Mouse (Mus musculus) limb, embryonic 10.5 days (tissue): ENCODE results near the gene Sppl2c. TPM values are rescaled to one million over a fixed set of nuclear protein-coding genes. Genes with fewer than 3 reads are reported as not detected.
"Not testable (repeated sequence)": the region's sequence is repeated elsewhere in the genome, so short reads cannot be mapped to it uniquely, and the experiment has no call there.

Source experiments
- DNase-seq: peaks from one replicate; pipeline ENCODE4 v3.0.0-alpha.2; 2017; ENCODE audit warnings: low spot score
- H3K27ac ChIP-seq: fragments of 300-500 bp; sonication (generic); 2 replicates; pipeline ENCODE4 v1.5.1; 2016; ENCODE audit warnings: mild to moderate bottlenecking
- H3K27me3 ChIP-seq: fragments of 300-500 bp; sonication (generic); 2 replicates; pipeline ENCODE4 v1.6.1; 2016; ENCODE audit warnings: low read depth, mild to moderate bottlenecking; ENCODE audit not compliant: poor library complexity, severe bottlenecking
- H3K36me3 ChIP-seq: fragments of 300-500 bp; sonication (generic); 2 replicates; pipeline ENCODE4 v1.6.1; 2016; ENCODE audit warnings: mild to moderate bottlenecking, moderate library complexity
- H3K4me1 ChIP-seq: fragments of 300-500 bp; sonication (generic); 2 replicates; pipeline ENCODE4 v1.6.1; 2016
- H3K4me3 ChIP-seq: fragments of 300-500 bp; sonication (generic); 2 replicates; pipeline ENCODE4 v1.5.1; 2016; ENCODE audit warnings: mild to moderate bottlenecking, moderate library complexity
- H3K9me3 ChIP-seq: fragments of 300-500 bp; sonication (generic); replicated peaks from 2 replicates; pipeline ENCODE4 v1.6.1; 2016; ENCODE audit warnings: mild to moderate bottlenecking
- WGBS: fragments of 180-500 bp; shearing (Covaris S2); methylation state at CpG from one replicate; pipeline ENCODE4 v1.1.7; 2016; 5-methylcytosine and 5-hydroxymethylcytosine counted together
- polyA plus RNA-seq: library from polyadenylated mRNA; unstranded; fragments of >200 nt; fragmentation: Nextera tagmentation; extraction: Ambion mirVana; gene quantifications from 2 replicates; pipeline ENCODE4 v1.2.1, GENCODE M21; 2016

The Sppl2c gene
- polyA plus RNA-seq, 1 experiment from 2014 or later, result not detected

DNA sequence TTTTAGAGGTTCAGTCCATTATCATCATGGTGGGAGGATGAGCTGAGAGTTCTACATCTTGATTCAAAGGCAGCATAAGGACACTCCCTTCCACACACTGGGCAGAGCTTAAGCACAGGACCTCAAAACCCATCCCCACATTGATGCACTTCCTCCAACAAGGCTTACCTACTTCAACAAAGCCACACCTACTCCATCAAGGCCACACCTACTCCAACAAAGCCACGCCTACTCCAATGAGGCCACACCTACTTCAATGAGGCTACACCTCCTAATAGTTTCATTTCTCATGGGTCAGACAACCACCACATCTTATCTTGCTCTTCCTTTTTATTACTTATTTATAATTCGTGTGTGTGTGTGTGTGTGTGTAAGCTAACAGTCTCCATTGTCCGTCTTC is 22.9 kb downstream of the Sppl2c start:
- no peaks in the 10 kb centered on the region for H3K9me3 ChIP-seq
- H3K27me3 ChIP-seq, result no peaks in the 10 kb centered on the region
- no peaks in the 10 kb centered on the region for H3K36me3 ChIP-seq
- H3K27ac ChIP-seq, result no peak overlapping the region
- WGBS, result 82% methylated on average over 3 of the region's 3 CpGs
- no peaks in the 10 kb centered on the region for H3K4me1 ChIP-seq
- no peak for DNase-seq
- H3K4me3 ChIP-seq, result no peak overlapping the region

GRCm38 (mm10) chr11:104211251-104211650 is 25.1 kb downstream of the Sppl2c start:
- WGBS, result 90% methylated on average over 6 of the region's 6 CpGs
- no peak for DNase-seq
- no peak overlapping the region for H3K27ac ChIP-seq
- no peak overlapping the region for H3K4me3 ChIP-seq
- H3K9me3 ChIP-seq, result no peaks in the 10 kb centered on the region
- H3K27me3 ChIP-seq, result no peaks in the 10 kb centered on the region
- H3K4me1 ChIP-seq, result no peaks in the 10 kb centered on the region
- no peaks in the 10 kb centered on the region for H3K36me3 ChIP-seq

GRCm38 (mm10) chr11:104214128-104214527 is 28.0 kb downstream of the Sppl2c start:
- H3K27ac ChIP-seq, H3K4me1 ChIP-seq, DNase-seq, H3K36me3 ChIP-seq, H3K9me3 ChIP-seq, H3K4me3 ChIP-seq, H3K27me3 ChIP-seq: not testable (repeated sequence)
- 93% methylated on average over 5 of the region's 5 CpGs for WGBS

DNA sequence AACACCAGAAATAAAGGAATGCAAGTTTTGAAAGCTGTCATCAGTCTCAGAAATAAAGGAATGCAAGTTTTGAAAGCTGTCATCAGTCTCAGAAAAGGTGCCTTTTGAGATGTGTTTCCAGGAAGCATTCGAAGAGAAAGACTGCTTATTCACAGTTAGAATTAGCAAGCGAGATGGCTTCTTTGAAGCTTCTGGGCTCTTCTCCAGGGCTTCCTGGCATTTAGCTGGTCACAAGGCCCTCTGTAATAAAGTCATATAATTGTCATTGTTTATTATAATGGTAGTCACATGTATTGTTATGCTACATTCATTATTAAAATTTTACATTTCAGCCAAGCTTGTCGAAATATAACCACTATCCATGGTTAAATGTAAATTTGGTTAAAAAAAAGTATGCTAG is 31.9 kb downstream of the Sppl2c start:
- Histone ChIP-seq H3K36me3 (no peaks in the 10 kb centered on the region), H3K27ac (no peak overlapping the region), H3K4me1 (no peaks in the 10 kb centered on the region), H3K4me3 (no peak overlapping the region), H3K9me3 (no peaks in the 10 kb centered on the region), H3K27me3 (no peaks in the 10 kb centered on the region)
- DNase-seq, result no peak
- 86% methylated on average over 3 of the region's 3 CpGs for WGBS

- H3K4me1 ChIP-seq, result no peaks in the 10 kb centered on the region
- H3K27me3 ChIP-seq, result no peaks in the 10 kb centered on the region
- DNase-seq, result no peak
- no peaks in the 10 kb centered on the region for H3K36me3 ChIP-seq
- H3K9me3 ChIP-seq, result no peaks in the 10 kb centered on the region
- H3K27ac ChIP-seq, result no peak overlapping the region
- WGBS, result 88% methylated on average over 4 of the region's 4 CpGs
- H3K4me3 ChIP-seq, result no peak overlapping the region
These were observed 34.2 kb downstream of the Sppl2c start for GRCm38 (mm10) chr11:104220291-104220690.

- no peaks in the 10 kb centered on the region for H3K9me3 ChIP-seq
- WGBS, result 83% methylated on average over 5 of the region's 5 CpGs
- no peaks in the 10 kb centered on the region for H3K27me3 ChIP-seq
- no peaks in the 10 kb centered on the region for H3K36me3 ChIP-seq
- H3K27ac ChIP-seq, result no peak overlapping the region
- H3K4me3 ChIP-seq, result no peak overlapping the region
- no peak for DNase-seq
- no peaks in the 10 kb centered on the region for H3K4me1 ChIP-seq
These were observed 35.6 kb downstream of the Sppl2c start for GRCm38 (mm10) chr11:104221751-104222150.

GRCm38 (mm10) chr11:104223301-104223700 is 37.2 kb downstream of the Sppl2c start:
- H3K4me1 ChIP-seq, result no peaks in the 10 kb centered on the region
- no peak overlapping the region for H3K27ac ChIP-seq
- no peaks in the 10 kb centered on the region for H3K9me3 ChIP-seq
- no peak overlapping the region for H3K4me3 ChIP-seq
- peaks cover 4% of the 10 kb centered on the region; the same call in 1 of the 2 replicates for H3K27me3 ChIP-seq
- 83% methylated on average over 9 of the region's 9 CpGs for WGBS
- no peaks in the 10 kb centered on the region for H3K36me3 ChIP-seq
- no peak for DNase-seq

- 79% methylated on average over 4 of the region's 4 CpGs for WGBS
- Histone ChIP-seq H3K4me3 (no peak overlapping the region), H3K4me1 (peaks cover 38% of the 10 kb centered on the region), H3K36me3 (no peaks in the 10 kb centered on the region), H3K27me3 (peaks cover 57% of the 10 kb centered on the region), H3K27ac (no peak overlapping the region), H3K9me3 (no peaks in the 10 kb centered on the region)
- no peak for DNase-seq
These were observed 43.3 kb downstream of the Sppl2c start for GRCm38 (mm10) chr11:104229391-104229790.

DNA sequence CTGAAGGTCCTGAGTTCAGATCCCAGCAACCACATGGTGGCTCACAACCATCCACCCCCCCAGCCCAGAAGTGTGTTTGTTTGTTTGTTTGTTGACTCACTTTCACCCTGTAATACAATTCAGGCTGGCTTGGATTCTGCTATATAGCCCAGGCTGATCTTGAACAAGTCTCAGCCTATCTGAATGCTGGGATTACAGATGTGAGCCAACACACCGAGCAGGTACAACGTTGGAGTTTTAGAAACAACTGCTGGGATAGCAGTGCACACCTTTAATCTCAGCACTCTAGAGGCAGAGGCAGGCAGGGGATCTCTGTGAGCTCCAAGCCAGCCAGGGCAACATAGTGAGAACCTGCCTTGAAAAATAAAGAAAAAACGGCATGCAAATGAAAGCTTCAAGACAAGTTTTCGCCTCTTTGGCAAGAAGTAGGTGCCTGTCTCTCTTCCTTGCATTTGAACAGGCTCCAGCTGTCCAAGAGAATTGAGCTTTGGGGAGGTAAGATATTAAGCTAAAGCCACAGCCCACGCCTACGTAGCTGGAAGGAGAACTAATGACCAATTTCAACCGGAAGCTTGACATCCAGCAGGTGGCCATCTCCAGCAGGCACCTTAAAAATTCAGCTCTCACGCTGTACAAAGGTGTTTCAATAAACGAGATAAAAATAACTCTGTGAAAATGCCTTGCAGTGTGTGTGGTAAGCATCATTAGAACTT is 44.1 kb downstream of the Sppl2c start:
- Histone ChIP-seq H3K4me3 (peak overlapping the region; percentile 69), H3K36me3 (no peaks in the 10 kb centered on the region), H3K27me3 (peaks cover 65% of the 10 kb centered on the region), H3K4me1 (peaks cover 38% of the 10 kb centered on the region), H3K9me3 (no peaks in the 10 kb centered on the region), H3K27ac (peak overlapping the region; percentile 85; the same call in 1 of the 2 replicates)
- WGBS, result 15% methylated on average over 9 of the region's 9 CpGs
- DNase-seq, result peak; percentile 34

DNA sequence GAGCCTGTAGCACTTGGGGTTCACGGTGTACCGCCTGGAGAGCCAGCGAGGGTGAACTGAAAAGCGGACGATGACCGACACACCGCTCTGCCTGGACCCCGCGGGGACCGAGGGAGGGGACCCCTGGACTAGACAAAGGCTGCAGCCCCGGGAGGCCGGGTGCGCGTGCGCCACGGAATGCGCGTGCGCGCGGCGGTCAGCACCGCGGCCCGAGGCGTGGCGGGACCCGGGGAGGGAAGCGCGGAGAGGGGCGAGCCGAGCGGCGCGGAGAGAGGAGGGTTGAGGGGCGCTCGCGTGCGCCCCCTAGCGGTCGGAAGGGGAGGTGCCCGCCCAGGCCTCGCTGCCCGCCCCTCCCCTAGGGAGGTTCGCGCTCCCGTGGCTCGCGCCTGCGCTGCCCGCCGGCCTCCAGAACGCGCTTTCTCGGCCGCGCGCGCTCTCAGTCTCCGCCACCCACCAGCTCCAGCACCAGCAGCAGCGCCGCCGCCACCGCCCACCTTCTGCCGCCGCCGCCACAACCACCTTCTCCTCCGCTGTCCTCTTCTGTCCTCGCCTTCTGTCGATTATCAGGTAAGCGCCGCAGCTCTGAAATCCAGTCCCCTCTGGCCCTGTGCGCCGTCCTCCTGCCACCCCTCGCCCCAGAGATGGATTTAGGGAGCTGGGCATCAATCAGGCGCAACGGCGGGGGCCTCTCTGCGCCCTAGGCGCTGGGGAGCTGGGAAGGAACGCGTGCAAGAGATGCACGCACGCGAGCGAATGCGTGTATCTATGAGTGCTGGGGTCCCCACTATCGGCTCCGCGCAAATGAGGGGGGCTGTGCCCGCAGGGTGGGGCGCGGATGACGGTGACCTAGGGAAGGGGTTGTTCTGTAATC is 45.1 kb downstream of the Sppl2c start, which contains the start of gene Mapt:
Gene Mapt, plus strand, starts transcription at position 350 of the 871 bp plus-strand sequence.
- WGBS, result under 1% methylated on average over 91 of the region's 94 CpGs
- Histone ChIP-seq H3K9me3 (no peaks in the 10 kb centered on the region), H3K27me3 (peaks cover 76% of the 10 kb centered on the region), H3K4me1 (peaks cover 38% of the 10 kb centered on the region), H3K27ac (peak within 1 kb of the TSS; percentile 85), H3K4me3 (peak within 1 kb of the TSS; percentile 69), H3K36me3 (no peaks in the 10 kb centered on the region)
- DNase-seq, result peak; percentile 95

- under 1% methylated on average over 68 of the region's 72 CpGs for WGBS
These were observed 46.3 kb downstream of the Sppl2c start for GRCm38 (mm10) chr11:104232141-104233061.

DNA sequence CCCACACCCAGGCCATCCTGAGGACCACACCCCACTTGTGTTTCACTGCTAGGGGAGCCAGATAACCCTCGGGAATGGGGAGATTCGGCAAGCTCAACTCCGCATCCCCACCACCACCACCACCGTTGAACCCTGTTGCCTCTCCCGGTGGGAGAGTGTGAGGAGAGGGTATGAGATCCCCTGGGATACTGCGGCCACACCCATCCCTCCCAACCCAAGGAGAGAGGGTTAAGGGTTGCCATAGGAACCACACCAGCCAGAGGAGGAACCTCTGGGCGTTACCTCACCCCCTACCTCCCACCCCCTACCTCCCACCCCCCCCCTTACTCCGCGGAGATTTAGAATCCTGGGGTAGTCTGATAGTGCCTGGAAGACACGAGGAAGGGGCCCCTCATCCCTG is 47.0 kb downstream of the Sppl2c start:
- DNase-seq, result peak; percentile 37
- Histone ChIP-seq H3K4me1 (peaks cover 38% of the 10 kb centered on the region), H3K27ac (no peak overlapping the region), H3K27me3 (peaks cover 86% of the 10 kb centered on the region), H3K9me3 (no peaks in the 10 kb centered on the region), H3K4me3 (peak overlapping the region; percentile 69; the same call in 1 of the 2 replicates), H3K36me3 (no peaks in the 10 kb centered on the region)
- WGBS, result under 1% methylated on average over 10 of the region's 10 CpGs

More at GRCm38 (mm10) chr11:104232141-104233061, 46.3 kb downstream of the Sppl2c start:
- Histone ChIP-seq H3K4me3 (peak overlapping the region; percentile 69), H3K27me3 (peaks cover 87% of the 10 kb centered on the region), H3K9me3 (no peaks in the 10 kb centered on the region), H3K4me1 (peaks cover 38% of the 10 kb centered on the region), H3K27ac (no peak overlapping the region), H3K36me3 (no peaks in the 10 kb centered on the region)
- DNase-seq, result peak; percentile 60
